Mouse (Mus musculus) neural tube, embryonic 10.5 days (tissue): ENCODE measurements around the gene Cela3b.
"Not testable (repeated sequence)": the region's sequence is repeated elsewhere in the genome, so short reads cannot be mapped to it uniquely, and the experiment has no call there.

Source experiments
- DNase-seq: peaks from one replicate; pipeline ENCODE4 v3.0.0-alpha.2; 2017; ENCODE audit warnings: low spot score; ENCODE audit errors: extremely low spot score

The Cela3b gene

DNA sequence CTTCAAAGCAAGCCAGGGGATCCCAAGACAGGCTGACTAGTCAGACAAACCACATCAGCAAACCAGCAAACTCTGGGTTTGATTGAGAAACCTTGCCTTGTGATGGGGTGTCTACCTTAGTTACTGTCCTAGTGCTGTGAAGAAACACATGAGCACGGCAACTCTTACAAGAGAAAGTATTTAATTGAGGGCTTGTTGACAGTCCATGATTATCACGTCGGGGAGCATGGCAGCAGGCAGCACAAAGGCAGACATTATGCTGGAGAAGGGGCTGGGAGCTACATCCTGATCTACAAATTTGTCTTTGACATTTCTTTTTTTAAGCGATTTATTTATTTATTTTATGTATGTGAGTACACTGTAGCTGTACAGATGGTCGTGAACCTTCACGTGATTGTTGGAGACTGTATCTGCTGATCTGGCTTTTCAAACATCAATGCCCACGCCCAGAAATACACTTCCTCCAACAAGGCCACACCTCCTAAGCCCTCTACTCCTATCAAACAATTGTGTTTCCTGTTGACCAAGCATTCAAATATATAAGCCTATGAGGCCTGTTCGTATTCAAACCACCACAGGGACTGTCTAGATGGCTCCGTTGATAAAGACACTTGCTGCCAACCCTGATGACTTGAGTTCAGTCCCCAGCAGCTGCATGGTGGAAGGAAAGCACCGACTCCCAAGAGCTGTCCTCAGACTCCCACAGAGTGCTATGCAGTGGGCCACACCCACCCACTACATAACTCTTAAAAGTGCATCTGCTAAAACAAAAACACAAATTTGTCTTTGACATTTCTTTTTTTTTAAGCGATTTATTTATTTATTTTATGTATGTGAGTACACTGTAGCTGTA is 12.4 kb downstream of the Cela3b start:
- no peak for DNase-seq

DNA sequence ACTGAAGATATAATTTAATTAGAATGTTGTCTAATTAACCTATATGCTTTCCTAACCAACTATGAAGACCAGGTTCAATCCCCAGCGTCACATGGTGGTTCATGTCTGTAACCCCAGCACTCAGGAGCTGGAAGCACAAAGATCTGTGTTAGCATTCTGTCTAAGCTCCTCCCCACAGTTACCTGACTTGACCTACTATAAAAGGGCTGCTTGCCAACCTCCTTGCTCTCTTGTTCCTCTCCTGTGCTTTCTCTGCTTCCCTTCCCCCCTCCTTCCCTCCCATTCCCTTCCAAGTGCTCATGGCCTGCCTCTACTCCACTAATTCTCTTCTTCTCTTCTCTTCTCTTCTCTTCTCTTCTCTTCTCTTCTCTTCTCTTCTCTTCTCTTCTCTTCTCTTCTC is 15.4 kb downstream of the Cela3b start:
- DNase-seq, result no peak

DNA sequence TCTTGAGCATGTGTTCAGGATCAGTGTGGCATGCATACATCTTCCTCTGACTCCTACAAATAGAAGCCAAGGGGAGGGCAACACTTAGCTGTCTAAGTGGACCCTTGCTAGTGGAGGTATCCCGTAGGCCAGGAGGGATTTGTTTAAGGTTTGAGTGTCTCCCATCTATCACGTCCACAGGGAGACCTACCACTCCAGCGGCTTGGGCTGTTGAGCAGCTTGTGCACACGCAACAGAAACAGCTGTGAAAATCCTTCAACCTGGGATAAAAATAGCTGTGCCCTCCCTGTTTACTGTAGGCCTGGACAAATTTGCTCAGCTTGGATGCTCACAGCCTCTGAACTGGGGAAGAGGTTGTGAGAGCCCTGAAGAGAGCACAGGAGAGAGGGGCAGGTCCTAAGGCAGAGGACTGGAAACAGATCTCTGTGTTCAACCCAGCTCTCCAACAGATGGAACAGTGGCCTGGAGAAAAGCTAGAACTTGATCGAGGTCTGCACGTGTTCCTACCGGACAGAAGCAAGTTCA is 18.1 kb downstream of the Cela3b start:
- DNase-seq, result not testable (repeated sequence)

DNA sequence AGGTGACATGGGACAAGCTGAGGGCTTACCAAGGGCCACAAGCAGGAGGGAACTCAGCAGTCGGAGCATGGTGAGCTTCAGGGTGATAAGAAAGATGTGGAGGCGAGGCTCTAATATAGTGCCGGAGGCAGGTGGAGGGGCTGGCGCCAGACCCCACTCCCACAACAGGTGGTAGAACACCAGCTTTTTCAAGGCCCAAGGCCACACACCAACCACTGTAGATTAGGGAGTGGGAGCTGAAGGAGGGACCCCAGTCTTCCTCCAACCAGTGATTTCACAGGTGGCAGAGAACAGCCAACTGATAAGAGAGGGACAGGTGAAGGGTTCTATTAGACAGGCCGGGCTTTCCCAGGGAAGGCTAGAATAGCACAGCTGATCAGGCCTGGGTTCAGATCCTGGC is 20.6 kb downstream of the Cela3b start, which contains the start of gene Cela3a:
Gene Cela3a, minus strand, starts transcription at position 101 of the 400 bp plus-strand sequence.
- DNase-seq, result no peak

DNA sequence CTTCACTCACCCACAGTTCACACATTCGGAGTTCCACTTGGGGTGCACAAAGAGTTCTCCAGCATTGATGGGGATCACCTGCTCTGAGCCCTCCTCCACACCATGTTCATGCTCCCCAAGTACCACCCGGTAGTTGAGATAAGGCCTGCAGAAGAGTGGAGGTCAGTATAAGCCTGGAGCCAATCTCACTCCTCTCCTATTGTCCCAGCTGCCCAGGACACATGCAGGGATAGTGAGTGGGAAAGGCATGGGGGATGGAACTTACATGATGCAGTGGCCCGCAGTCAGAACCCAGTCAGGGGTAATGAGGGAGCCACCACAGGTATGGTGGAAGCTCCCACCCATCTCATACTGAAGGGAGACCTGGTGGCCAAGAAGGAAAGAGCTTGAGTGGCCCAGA is 24.8 kb downstream of the Cela3b start:
- no peak for DNase-seq

DNA sequence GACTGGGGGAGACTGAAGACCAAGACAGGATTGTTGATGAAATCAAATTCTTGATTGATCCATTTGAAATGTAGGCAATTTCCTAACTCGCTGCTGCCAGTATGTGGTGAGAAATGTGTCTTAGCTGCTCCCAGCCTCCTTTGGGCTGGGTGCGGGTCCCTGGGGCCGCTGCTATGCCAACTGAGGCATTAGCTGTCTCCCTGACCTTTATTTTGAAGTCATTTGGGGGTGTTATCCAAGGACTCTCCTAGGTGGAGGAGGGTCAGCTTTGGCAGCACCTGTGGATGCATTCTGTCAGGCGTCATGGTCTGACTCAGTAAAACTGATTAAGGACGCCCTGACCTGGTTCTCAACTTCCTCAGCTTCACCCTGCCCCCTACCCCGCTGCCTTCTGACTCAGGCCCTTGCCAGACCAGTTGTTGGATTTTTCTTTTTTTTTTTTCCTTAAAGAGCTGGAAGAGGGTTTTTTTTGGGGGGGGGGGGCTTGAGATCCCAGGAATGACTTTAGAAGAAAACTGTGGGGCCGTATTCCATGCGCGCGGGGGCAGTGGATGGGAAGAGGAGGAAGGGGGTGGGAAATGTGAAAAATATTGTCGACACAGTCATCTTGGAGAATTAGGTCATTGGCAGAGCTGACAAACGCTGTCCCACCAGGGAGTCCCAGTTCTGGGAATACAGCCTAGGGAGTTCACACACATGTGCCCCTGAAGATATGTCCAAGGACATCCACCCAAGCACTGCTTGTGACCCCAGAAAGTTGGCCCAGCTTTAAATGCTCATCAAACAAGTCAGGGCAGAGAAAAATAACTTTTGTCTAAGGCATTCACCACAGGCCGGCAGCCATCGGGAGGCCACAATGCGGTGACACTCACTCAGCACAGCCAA is 33.5 kb downstream of the Cela3b start:
- no peak for DNase-seq

DNA sequence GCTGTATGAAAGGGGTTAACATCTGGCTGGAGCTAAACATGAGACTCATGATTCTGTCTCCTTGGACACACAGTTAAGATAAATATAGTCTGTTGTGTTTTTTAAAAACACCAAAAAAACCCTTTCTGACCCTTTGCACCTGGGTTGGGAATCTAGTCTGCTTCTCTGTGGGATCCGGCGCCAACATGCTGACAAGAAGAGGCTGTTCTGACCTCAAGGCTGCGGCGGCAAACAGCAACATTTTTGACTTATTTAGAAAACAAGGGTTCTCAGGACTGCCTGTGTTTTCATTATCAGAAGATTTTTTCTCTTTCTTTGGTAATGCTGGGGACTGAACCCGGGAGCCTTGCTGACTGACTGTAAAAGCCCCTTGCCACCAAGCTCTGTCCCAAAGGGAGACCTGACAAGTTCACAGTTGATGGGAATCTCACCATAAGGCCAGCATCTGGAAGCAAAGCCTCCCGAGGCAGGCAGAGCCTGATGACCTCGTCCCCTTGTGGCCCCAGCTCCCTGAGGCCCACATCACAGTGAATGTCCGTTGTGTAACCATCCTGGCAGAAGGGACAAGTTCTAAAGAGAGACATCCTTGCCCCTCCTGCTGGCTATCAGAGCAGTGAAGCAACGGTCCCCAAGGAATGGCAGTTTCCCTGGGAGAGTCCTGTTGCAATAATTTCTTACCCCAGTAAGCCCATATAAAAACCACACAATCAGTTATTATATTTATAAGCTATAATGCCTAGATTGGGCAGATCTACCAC is 36.8 kb downstream of the Cela3b start:
- no peak for DNase-seq

DNA sequence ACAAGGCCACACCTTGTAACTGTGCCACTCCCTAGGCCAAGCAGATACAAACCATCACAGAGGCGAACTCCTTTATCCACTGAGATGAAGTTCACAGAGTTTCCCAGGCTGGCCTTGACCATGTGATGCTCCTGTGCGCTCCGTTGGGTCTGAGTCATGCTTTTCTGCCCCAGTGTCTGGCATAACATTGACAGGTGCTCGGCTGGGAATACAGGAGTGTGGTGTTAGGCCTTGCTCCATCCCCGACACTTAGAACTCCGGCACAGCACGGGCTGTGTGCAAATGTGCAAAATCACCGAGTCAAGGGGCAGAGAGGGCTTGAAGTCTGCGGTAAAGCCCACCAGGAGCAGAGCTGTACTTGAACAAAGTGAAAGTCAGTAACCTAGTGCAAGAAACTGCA is 37.5 kb downstream of the Cela3b start:
- DNase-seq, result no peak

DNA sequence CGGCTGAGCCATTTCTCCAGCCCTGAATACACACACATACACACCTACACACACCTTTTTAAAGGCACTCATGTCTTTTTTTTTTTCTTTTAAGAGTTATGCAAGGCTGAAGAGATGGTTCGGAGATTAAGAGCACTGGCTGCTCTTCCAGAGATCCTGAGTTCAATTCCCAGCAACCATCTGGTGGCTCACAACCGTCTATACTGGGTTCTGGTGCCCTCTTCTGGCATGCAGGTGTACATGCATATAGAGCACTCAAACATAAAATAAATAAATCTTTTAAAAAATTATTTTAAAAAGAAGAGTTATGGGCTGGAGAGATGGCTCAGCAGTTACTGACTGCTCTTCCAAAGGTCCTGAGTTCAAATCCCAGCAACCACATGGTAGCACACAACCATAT is 39.1 kb downstream of the Cela3b start:
- DNase-seq, result no peak

DNA sequence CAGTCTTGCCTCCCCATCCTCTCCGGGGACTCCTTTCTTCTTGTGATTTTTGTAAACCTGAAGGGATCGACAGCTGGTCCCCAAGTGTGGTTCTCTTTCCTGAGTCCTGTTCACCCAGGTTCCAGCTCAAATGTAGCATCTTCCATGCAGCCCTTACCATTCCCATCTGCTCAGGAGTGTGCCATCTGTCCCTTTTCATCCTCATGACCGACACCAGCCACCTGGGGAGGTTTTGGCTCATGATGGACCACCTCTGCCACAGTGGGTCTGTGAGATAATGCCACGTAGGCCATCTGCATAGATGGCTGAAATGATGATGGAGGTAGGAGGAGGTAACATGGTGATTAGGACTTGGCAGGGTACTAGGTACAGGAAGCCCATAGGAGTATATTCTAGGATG is 40.1 kb downstream of the Cela3b start:
- no peak for DNase-seq

DNA sequence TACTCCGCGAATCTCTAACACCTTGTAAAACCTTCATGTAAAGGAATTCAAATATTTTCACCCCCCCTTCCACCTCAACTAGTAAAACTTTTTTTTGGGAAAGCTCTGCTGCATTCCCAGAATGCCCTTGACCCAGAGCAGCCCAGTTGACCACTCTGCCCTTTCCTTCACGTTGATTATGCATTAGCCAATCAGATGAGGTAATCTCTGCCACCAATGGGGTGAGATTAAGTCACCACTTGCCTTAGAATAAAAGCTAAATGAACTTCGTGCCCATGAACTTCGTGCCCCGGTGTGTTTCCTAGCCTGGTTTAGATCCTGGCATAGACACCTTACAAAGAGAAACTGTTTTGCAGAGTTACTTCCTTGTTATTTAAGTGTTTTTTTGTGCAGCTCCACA is 41.4 kb downstream of the Cela3b start:
- DNase-seq, result no peak

DNA sequence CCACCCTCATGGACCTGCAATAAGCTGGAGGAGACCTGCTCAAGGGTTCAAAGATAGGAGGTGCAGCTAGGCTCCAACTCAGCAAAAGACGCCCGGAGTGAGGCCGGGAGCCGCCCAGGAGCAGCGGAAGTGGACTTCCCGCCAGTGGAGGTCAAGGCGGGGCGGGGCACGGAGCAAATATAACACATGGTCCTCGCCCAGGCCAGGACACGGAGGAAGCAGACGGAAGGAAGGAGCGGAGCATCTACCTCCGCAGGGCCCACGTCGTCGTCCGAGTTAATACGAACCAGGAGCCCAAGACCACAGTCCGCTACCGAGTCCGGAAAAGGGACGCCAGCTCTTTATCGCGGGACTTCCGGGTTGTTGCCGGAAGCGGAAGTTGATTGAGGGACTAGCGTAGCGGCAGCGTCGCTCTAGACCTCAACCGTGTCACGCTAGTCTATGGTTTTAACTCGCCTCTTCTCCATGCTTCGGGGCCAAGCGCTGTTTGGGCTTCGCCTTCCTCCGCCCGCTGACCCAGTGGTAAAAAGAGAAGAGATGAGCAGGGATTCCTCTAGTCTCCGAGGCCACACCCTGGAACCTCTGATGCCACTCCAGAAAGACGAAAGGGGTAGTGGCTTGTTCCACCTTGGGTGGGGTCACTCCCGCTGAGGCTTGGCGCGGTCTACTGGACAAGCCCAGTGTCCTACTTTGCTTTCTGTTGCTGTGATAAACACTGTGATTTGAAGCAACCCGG is 42.1 kb downstream of the Cela3b start:
- DNase-seq, result peak; percentile 92

DNA sequence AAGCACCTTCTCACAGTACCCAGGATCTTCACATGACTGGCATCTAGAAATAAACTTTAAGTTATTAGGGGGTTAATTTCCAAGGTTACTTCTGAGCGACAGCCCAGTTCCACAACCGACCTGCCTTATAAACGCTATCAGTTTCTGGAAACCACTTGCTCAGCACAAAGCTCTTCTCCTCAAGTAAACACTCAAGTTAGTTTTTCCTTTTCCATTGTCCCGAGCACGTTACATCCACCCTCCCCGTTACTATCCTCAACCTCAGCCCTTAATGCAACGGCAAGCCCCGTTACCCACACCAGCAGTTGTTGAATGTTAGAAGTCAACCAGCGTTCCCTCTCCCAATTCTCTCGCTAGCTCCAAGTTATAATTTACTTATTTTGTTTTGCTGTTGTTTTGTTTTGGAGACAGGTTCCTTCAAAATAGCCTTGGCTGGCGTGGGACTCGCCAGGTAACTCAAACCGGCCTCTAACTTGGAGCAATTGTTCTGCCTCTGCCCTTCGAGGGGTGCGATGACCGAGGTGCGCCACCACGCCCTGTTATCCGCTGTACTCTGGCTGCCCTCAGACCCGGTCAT is 42.8 kb downstream of the Cela3b start:
- DNase-seq, result no peak

DNA sequence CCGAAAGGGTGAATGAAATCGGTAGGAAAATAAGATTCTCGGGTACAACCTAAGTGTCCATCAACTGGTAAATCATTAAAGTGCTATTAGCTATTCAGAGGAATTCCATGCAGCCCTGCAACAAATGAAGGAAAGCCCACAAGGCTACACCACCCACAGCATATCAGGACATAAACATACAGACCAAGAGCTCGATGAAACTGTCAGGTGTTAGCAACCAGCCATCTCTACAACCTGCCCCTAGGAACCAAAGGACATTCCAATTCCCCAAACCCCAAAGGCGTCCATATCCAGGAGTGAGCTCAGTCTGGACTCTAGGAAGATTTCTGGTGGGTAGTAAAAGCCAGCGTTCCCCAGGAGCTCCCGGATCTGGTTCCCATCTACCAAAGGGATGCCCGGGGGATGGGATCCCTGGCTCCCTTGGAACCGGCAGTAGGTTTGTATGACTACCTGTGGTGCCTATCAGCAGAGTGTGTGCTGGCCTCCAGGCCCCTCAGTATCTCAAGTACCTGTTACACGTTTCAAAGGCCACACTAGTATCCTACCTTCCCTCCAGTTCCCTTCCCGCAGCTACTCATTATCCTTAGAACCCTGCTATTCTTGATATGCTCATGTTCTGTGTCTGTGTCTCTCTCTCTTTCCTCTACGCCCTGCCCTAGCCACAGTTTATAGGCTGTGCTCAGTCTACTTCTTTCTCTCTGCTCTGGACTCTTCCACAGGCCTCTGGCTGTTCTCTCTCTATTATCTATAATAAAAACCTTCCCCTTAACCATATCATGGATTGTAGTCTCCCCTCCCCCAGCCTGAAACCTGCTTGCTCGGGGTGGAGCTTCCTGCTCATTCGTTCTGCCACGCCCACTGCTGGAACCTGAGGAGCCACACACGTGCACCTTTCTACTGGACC is 49.4 kb downstream of the Cela3b start:
- DNase-seq, result no peak

DNA sequence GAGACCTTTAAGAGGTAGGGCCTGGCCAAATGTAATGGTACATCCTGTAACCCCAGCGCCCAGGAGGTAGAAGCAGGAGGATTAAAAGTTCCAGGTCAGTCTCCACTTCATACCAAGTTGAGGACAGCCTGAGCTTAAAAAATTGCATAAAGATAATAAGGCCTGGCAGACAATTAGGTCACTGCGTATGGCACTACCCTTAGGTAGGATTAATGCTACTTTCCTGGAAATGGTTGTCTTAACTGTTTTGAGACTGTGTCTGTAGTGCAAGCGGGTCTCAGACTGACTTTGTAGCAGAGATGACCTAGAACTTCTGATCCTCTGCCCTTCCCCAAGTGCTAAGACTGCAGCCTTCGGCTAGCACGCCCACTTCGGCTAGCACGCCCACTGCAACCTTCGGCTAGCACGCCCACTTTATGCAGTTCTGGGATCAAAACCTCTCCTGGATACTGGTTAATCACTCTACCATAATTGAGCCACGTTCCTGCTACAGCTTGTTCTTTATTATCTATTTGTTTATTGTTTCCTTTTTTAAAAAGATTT is 50.6 kb downstream of the Cela3b start:
- DNase-seq, result no peak

DNA sequence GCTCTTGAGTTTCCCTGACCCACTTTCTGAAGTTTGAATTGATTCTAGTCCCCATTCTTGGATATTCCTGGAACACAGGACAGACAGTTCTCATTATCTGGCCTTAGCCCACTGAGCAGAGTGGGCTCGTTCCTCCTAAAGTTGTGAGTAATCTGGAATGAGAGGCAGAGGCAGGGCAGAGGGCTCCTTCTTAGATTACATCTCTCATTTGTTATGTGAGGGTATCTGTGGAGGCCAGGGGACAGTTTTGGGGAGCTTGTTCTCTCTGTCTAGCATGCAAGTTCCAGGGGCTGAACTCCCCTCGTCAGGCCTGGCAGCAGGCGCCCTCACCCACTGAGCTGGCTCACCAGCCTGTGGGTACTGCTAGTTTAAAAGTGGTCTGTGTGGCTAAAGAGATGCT is 51.3 kb downstream of the Cela3b start:
- no peak for DNase-seq

DNA sequence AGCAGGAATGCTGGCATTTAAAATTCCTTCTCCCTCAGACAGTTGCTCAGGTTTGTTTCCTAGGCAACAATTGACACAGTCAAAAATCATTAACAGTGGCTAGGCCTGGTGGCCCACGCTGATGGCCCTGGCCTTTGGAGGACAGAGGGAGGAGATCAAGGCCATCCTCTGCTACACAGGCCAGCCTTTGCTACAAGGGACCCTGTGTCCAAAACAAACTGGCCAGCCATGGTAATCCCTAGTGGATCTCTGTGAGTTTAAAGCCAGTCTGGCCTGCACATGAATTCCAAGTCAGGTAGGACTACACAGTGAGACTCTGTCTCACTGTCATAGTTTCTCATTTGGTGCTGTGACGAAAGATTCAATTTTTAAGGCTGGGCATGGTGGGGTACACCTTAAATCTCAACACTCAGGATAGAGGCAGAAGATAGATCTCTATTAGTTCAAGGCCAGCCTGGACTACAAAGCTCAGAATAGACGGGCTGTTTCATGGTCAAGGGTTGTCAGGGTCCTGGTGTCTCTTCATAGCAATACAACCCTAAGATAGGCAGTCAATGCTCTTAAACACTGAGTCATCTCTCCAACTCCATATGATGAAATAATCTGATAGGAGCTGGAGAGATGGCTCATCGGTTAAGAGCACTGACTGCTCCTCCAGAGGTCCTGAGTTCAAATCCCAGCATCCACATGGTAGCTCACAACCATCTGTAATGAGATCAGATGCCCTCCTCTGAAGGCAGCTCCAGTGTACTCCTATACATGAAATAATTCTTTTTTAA is 52.6 kb downstream of the Cela3b start:
- DNase-seq, result no peak

DNA sequence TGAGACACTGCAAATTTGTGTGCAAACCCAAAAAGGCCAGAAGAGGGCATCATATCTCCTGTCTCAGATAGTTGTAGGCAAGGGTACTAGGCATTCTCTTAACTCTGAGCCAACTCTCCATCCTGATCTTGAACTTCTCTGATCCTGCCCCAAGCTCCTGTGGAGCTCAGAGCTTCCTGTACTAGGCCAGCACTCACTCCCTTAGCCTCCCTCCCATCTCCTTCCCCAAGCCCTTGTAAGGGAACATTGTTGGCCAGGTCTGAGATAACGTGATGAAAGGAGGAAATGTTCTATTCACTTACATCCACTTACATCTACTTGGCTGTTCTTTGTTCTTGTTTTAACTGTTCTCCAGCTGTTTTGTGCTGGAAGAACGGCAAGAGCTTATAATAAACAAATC is 53.6 kb downstream of the Cela3b start:
- no peak for DNase-seq
